Mouse (Mus musculus): ENCODE measurements at regions not wholly inside any gene's neighbourhood (a gene's known extent, or its start where the extent isn't known, plus 50 kb on each side); places are given as distances from the start of the nearest gene placed in this dataset.

DNA sequence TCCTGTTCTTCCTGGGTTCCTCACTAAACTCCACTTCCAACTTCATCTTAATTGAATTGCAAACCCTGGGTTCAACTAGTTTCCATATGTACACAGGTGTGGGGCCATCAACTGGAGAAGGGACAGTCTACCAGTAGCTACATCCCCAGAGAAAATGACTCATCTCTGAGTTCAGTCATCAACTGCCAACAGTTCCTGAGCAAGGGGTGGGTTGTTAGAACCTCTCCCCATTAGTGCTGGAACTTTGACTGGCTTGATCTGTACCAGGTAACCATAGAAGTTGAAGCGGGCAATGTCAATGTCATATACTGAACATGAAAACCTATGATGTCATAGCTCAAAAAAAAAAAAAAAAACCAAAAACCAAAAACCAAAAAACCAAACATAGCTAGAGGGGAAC lies 69.8 kb downstream of the Gm21750 start:
- DNase-seq (ENCODE audit: low read depth, low spot score): no peak

DNA sequence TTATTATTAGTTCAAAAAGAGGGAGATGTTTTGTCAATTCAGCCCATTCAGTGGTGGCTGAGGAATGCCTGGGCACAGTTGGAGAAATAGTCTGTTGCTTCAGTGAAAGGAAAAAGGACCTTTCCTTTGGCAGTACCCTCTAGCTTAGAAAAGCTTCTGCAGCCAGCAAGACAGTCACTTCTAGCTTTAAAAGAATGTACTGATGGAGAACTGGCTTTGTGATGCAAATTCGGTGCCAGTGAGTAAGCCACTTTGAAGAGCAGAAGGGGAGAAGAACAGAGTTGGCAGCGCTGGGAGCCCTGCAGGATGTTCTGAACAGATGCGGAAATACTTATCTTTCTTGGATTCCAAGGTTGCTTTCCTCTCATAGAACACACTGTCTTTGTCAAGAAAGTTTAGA lies 71.1 kb downstream of the Gm21750 start:
- peak; percentile 6 for DNase-seq (ENCODE audit: low read depth, low spot score)

DNA sequence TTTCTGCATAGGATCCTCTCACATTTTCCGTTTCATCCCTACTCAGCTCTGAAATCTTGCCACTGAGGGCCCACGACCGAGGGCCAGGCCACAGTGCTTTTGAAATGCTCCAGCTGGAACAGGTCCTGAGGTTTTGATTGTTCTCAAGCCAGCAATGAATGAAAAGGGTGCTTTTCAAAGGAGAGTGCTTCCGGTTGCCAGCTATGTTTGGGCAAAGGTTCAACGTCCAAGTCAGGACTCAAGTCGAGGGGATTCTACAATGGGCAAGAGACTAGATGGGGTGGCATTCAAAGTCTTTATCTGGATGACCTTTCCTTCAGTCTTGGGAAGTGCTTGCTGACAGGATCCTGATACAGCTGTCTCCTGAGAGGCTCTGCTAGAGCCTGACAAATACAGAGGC lies 89.8 kb downstream of the Gm21750 start:
- DNase-seq (ENCODE audit: low read depth, low spot score): no peak

DNA sequence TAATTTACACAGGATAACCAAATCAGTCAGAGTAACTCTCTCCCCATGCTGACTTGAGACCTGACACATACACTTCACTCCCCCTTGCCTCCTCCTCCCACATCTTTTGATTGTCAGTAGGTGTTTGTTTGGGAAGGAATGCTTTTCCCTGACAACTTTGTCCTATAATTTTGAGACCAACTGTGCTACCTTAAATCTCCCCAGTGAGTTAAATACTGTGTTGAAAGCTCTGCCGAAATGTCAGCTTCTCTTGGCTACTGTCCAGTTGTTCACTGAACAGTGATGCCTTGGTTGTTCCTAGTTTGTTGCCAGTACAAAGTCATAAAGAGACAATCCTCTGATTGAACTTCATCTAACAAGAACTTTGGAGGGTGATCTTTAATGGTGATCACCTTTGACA lies 99.0 kb downstream of the Gm21750 start:
- DNase-seq (ENCODE audit: low read depth, low spot score): no peak

DNA sequence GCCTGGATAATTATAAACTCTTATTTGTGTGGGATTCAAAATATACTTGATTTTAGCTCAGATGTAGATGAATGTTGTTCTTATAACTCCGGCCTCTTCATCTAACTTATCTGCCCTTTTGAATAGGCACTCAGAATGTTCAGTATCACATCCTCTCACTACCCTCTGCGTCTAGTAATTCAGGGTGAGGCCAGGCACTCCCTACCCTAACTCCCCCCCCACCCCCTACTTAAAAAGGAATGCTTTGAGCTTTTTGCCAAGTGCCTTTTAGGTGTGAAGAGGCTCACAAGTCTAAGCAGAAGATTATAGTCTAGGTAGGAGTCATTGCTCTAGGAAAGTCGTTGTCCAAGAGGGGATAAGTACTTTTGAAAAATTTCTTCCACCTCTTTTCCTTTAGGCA lies 111.9 kb downstream of the Gm21750 start:
- no peak for DNase-seq (ENCODE audit: low read depth, low spot score)

DNA sequence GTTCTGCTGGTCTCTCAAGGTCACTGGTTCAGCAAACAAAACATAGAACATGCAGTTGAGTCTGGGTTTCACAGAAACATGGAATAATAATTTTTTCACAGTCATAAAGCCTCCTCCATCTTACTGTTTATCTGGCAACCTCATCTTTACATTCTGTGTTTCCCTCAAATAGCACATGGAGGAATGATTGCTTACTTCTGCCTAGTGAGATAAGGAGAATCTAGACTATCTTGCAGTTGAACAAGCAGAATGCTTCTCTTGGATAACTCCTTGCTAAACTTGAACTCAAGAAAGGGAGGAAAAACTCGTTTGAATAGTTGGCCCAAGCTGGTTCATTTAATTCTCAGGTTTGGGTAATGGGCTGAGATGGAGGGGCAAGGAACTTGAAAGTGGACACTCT lies 112.8 kb downstream of the Gm21750 start:
- no peak for DNase-seq (ENCODE audit: low read depth, low spot score)

DNA sequence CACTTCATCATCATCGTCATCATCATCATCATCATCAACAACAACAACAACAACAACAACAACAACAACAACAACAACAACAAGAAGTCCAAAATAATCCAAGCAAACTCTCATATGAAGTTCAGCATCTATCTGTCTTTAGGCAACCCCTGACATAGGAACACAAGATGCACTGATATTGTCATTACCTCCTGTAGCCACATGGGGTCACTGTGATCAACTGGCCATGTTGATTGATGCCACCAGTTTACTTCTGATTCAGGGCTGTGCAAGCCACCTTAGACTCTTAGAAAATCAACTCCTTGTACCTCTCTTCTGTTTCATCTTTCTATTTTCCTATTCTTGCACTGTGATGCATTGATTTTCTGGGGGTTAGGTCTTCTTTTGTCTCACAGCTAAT lies 115.0 kb downstream of the Gm21750 start:
- DNase-seq (ENCODE audit: low read depth, low spot score): peak; percentile 48

DNA sequence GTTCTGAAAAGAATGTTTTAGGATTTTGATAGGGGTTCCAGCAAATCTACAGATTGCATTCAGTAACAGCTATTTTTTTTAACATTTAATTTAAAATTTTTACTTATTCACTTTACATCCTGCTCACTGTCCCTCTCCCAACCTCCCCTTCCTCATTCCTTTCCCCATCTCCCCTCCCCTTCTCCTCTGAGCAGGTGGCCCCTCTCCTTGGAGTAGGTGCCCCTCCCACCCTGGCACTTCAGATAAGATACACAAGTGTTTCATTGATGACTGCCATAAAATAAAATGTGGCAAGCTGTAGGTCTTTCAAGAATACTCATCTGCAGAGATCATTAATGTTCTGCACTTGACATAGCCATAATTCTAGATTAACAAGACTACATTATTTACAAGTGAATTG lies 146.1 kb downstream of the Gm21750 start:
- DNase-seq (ENCODE audit: low read depth, low spot score): no peak

DNA sequence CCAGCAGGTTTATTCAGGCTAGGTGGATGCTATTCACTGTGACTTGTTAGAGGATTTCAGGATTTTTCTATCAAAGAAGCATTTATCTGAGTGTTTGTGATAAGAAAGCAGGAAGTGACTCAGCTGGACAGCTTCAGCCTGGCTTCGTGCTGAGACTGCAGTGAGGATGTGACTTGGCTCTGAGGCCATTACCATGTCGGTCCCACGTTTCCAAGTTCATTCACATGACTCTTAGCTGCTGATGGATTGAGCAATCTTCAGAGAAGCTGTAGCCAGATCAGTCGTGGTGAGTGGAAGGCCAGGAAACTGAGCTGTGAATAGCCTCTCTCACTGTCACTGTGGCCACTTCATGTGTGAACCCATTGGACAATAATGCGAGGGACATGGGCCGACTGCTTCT lies 177.9 kb downstream of the Gm21750 start:
- no peak for DNase-seq (ENCODE audit: low read depth, low spot score)

DNA sequence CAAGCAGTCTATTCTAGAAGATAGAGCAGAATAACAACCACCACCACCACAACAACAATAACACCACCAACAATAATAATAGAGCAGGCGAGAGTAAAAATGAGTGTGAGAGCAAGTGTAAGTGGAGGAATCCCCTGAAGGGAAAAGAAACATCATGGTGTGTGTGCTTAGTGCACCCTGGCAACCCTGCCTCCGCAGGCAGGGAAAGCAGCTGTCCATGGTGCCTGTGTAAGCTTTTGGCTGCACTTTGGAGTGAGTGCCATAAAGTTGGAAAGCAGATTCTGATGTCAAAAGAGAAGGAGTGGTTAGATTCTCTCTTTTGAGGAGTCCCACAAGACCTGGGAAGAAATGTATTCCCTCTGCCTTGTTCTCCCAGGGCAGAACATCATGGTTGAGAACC lies 200.8 kb downstream of the Gm21750 start:
- DNase-seq (ENCODE audit: low read depth, low spot score): peak; percentile 1

DNA sequence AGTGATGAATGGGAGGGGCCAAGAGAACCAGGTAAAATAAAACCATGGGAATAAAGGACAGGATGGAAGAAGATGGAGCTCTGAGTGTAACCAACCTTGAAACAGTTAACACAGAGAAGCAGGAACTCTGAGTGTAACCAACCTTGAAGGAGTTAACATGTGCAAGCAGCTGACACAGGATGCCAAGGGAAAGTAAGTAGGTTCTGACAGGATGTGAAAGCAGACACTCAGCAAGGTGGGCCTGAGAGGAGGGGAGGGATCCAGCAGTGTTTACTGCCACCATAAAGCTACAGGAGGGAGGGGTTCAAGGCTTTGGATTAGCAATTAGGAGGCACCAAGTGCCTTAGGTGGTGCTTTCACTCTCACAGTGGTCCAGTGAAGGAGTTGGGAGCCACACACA lies 213.3 kb downstream of the Gm21750 start:
- no peak for DNase-seq (ENCODE audit: low read depth, low spot score)

DNA sequence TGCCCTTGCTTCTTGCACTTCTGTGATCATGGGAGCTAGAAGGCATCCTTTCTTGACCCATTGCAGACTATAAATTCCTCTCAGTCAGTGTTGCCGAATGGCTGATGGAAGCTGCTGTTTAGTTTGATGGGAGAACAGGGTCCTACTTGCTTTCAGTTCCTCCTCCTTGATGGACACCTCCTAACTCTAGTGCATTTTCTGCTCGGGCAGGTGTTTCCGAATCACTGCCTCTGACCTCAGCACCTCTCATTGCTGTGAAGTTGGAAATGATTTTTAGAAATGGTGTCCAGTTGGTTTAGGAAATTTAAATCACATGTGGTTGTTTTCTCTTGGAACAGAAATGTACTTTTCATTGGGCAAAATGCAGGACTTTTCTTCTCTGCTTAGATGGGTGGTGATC lies 214.9 kb downstream of the Gm21750 start:
- DNase-seq (ENCODE audit: low read depth, low spot score): no peak

DNA sequence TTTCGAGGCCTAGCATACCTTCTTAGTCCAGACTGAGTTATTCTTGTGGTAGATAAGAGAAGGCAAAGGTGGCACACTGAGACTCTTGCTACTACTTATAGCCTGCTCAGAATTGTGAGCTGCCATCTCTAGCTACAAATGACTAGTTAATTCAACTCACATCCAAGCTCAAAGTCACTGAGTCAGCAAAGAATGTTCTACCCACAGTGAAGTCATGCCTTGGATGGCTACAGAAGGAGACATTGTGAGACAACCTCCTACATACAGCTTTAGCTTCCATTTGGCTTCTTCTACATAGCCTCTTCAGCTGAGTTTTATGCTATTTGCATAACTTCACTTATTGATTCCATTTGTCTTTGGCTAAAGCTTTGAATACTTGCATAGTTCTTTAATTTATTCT lies 217.2 kb downstream of the Gm21750 start:
- DNase-seq (ENCODE audit: low read depth, low spot score): no peak

DNA sequence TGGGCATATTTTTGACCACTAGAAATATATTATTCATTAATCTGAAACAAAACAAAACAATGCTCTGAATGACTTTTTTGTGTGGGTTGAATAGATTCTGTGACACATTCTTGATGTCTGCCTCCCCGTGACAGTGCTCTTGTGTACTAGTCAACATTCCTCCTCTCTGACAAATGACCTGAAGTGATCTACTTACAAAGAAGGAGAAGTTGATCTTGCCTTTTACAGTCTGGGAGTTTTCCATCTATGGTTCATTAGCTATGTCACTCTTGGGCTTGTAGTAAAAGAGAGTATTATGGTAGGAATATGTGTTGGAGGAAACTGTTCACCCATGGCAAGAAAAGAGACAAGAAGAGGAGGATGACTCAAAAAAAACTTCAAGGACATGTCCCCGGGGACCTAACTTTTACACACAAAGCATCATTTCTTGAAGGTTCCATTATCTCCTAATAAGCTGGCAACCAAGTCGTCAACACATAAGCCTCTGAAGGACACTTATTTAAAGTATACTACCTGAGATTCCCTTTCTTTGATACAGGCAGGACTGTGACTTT lies 217.9 kb downstream of the Gm21750 start:
- no peak for DNase-seq (ENCODE audit: low read depth, low spot score)

DNA sequence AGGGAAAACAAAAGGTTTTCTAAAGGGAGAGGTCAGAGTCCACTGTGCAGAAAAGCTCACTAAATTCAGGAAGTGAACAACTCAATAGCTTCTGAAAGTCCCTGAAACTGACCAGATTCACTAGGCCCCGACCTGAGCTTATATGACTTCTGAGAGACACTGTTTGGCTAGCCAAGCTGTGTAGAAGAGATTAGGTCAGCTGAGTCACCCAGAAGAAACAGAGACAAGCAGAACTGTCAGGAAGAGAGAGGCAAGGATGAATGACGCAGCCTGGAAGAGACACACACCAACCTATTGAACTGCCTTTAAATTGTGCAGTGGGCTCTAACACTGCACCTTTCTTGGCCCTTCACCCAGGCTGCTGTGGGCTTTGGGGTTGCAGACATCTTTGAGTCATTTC lies 230.4 kb downstream of the Gm21750 start:
- DNase-seq (ENCODE audit: low read depth, low spot score): no peak

DNA sequence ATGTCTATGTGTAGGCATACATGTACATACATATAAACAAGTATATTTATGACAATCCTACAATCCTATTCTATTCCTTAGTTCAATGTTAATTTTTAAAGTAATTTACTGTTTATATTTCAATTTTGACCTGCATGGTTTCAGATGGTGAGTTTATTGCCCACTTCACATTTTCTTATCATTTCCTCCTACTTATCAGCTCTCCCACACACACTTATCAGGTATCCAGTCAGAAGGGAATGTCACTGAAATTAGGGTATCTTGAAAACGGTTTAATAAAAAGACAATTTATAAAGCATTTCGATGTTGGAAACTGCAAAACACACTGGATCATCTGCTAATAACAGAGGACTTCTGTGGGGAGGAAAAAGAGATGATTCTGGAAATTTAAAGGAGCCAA lies 233.8 kb downstream of the Gm21750 start:
- DNase-seq (ENCODE audit: low read depth, low spot score): no peak

DNA sequence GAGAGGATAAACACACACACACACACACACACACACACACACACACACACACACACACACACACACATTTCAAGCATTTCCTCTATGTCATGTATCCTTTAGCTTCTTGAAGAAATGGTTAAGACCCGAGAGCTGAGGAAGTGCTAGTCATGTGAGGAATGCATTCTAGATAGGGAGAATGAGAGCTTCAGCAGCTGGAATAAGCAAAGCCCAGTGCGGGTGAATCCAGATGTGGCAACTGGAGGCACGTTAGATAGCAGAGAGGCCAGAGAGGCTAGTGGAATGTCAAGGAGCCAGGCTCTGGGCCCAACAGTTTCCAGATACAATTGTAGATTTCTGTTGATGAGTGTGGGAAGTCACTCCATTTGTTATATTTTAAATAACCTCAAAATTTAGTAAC lies 234.2 kb downstream of the Gm21750 start:
- DNase-seq (ENCODE audit: low read depth, low spot score): no peak

DNA sequence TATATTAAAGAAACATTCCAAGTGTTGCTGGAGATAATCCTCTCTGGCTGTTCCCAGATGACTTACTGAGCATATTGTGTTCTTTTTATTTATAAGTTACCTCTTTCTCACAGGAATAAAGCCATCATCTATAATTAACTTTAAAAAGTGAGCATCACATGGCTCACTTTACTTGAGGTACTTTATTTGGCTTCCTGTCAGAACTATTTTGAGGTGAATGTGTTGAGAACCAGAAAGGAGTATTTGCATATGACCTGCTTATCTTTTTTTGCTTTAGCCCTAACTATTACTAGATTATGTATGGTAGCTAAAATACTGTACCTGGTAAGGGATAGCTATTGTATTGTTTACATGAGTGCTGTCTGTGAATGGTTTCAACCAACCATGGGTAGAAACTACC lies 238.1 kb downstream of the Gm21750 start:
- no peak for DNase-seq (ENCODE audit: low read depth, low spot score)

DNA sequence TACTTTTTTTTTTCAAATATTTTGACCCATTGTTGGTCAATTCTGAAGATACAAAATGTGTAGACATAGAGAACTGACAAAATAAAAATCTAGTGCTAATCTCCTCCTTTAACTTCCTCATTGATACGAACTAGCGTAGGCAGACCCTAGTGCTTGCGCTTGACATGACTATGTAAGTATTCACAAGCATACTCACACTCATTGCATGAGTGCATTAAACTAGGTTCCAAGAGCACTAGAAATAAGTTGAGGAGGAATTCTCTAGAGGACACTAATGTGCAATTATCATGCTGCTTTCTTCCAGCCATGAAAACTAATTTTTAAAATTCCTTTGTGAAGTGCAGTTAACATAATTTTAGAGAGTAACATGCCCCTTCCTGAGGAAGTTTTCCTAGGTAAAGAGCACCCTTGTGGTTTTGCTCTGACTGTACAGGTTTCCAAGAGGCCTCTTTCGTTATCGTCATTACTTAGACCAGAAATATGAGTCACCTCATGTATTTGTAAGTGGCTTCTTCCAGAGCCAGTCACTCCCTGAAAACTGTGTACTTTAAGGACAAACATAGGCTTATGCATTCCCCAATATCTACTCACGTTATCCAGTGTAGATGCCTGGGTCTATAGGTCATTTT lies 241.2 kb downstream of the Gm21750 start:
- DNase-seq (ENCODE audit: low read depth, low spot score): no peak

DNA sequence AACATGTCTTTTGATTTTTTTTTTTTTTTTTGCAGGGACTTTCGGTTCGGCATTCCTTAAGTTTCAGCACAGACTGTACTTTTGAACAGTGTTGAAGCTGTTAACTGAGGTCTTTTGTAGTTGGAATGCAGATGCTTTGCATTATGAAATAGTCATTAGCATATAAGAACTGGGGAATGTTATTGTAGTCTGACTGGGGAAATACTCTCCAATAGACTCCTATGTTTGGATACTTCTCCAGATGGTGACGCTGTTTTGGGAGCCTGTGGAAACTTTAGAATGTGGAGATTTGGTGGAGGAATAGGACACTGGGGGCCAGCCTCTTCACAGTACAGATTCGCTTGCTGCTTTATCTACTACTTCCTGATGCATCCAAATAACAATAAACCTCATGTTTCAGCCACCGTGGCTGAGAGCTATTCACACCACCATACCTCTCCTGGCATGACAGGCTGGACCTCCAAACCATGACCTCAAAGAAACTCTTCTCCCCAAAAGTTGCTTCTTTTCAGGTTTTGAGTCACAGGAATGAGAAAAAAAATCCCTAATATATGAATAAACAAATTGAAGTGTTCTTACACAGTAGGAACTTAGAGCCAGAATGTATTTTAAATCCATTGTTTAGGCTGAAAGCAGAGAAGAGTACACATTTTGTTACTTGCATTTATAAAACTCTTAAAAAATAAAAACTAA lies 252.9 kb downstream of the Gm21750 start:
- DNase-seq (ENCODE audit: low read depth, low spot score): no peak

DNA sequence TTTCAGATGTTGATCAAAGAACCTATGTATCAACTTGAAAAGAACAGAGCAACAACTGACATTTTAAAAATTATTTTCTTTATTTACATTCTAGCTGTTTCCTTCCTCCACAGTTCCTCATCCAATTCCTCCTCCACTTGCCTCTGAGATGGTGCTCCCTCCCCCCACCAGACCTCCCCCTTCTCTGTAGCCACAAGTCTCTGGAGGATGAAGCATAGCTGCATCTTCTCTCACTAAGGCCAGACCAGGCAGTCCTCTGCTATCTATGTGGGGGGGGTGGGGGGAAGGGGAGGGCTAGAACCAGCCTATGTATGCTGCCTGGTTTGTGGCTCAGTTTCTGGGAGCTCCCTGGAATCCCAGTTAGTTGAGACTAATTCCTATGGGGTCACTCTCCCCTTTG lies 255.0 kb downstream of the Gm21750 start:
- DNase-seq (ENCODE audit: low read depth, low spot score): no peak

DNA sequence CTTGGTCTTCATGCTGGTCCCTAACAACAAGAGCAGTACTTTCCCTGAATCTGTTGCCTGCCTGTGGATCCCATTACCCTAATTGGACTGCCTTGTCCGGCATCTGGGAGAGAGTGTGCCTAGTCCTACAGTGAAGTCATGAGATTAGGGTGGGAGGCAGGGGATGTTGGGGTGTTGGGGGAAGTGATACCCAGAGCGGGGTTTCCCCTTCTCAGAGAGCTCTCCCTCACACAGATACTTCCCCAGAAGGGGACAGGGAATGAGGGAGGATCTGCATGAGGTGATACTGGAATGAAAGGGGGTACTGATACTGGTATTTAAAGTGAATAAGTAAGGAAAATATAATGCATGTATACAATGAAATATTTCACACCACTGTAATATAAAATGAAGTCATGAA lies 270.1 kb downstream of the Gm21750 start:
- DNase-seq (ENCODE audit: low read depth, low spot score): no peak

DNA sequence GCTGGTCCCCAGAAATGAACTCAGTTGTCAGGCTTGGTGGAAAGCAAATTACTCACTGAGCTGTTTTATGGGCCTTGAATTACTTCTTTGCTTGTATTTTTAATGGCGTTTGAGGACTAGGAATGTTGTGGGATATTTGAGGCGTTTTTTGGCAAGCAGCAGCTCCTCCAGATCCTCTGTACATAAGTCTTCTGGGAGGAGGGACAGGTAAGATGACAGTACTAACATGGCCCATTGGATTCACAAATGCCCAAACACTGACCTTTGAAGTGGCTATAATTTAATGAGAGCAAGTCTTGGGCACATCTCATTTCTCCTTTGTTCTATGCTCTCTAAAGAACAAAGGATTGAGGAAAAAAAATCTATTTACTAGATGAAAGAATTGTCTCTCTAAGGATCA lies 286.3 kb downstream of the Gm21750 start:
- no peak for DNase-seq (ENCODE audit: low read depth, low spot score)

DNA sequence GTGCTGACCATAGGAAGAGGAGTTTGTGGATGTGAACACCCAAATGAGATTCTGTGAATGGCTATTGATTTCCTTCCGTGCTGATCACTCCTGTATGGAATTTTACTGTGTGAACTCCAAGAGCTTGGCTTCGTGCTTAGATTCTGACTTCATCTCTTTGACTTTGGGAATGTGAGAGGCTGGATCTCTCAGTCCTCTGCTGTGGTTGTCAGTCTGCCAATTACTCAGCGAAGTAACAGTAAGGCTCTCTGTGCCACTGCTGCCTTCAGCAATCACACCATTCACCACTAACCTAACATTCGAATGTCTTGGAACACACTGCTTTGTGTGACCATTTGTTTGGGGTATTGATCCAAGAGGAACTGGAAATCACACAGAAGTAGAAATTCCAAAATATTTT lies 291.5 kb downstream of the Gm21750 start:
- no peak for DNase-seq (ENCODE audit: low read depth, low spot score)

All from ZHBTc4 (cell line).